Mouse (Mus musculus): Measurements from ENCODE around the gene Crb3. TPM values are rescaled to one million over a fixed set of nuclear protein-coding genes. Genes with fewer than 3 reads are reported as not detected.
"Not testable (repeated sequence)": the region's sequence is repeated elsewhere in the genome, so short reads cannot be mapped to it uniquely, and the experiment has no call there.

Gene Crb3
- polyA plus RNA-seq (2012; rRNA removed): 175 and 198 TPM in 2 replicates

DNA sequence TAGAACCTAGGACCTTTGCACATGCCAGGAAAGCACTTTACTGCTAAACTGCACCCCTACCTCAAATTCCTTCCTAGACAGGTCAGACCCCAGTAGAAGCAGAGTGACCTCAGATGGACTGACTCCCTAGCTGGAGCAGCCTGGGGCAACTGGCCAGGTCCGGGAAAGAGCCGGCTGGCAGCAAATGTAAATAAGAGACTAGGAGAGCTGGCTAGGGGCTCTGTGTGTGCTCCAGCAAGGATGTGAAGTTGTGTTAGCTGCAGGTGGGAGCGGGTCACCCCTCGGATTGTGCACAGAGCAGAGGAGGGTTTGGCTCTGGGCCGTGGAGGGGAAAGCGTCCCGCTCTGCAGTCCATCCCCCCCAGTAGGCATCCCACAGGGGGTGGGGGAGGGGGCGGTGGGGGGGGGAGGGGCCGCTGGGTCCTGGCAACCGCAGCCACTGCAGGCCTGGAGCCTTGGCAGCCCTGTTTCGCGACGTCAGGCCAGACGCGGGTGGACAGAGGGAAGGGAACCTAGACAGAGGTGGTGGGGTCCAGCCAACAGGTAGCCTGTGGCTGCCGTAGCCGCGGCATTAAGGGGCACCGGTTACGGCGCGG lies at the start of gene Crb3:
Gene Crb3 (plus strand): TSS at position 215 of the 595 bp plus-strand sequence.
- WGBS: 5% methylated on average over 13 of the region's 22 CpGs
- no peak for DNase-seq (ENCODE audit: low read depth, low spot score)

DNA sequence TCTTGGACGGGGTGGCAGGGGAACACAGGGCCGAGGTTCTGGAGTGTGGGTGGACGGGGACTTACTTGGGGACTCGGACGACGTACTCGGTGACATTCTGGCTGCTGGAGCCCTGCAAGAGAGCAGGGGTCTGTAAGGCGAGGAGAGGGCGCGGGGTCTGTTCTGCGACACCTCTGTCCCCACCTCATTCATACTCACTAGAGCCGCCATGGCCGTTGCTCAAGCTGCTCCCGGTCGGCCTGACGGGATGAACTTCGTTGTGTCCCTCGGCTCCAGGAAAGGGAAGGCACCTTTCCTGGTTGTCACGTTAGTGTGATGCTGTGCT lies 48.0 kb upstream of the Crb3 start:
- under 1% methylated on average over 19 of the region's 19 CpGs for WGBS
- DNase-seq (ENCODE audit: low read depth, low spot score): no peak

DNA sequence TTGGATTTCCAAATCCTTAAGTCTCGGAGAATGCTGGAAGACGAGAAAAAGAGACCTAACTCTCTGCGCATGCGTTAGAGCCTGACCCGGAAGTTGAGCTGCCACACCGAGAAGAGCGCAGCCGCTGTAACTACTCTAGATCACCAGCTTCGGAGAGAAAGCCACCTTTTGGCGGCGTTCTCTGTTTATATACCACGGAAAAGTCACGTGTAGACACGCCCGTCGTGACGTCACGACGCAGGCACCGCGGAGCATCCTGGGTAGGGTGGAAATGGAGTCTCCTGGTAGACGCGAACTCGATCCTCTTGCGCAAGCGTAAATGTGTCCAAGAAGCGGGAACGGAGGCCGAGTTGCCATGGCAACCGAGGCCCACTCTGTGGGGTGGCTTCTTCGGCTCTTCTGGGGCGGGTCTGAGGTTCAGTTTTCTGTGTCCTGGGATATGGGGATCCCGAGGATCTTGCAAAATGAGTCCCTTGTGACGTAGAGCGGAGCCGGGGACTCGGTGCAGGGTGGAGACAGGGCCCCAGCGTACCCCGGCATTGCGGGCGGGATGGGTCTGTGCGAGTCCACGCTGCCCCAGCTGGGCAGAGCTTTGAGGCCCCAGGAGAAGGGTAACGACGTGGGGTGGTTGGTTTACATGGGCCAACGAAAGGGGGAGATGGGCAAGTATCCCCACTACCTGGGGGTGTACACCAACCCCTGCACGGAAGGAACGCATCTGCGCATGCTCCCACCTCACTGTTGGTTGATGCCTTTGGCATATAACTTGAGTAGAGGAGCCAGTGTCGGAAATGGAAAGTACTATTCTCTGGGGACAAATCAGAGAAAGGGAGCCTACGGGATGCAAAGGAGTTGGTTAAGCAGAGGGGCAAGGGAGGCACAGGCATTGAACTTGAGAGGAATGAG lies 47.4 kb upstream of the Crb3 start, which contains the start of the genes Gtf2f1 and Gm17949:
Gene Gtf2f1 (minus strand): TSS at position 53 of the 906 bp plus-strand sequence.
Gene Gm17949 (plus strand): TSS at position 234 of the 906 bp plus-strand sequence.
- under 1% methylated on average over 51 of the region's 51 CpGs for WGBS

GRCm38 (mm10) chr17:57012245-57012795 lies 46.6 kb upstream of the Crb3 start:
- no peak for DNase-seq (ENCODE audit: low read depth, low spot score)
- WGBS: 79% methylated on average over 13 of the region's 13 CpGs

More for the DNA sequence above, 47.4 kb upstream of the Crb3 start, which contains the start of the genes Gtf2f1 and Gm17949:
- DNase-seq (ENCODE audit: low read depth, low spot score): peak; percentile 87

- 84% methylated on average over 2 of the region's 2 CpGs for WGBS
- no peak for DNase-seq (ENCODE audit: low read depth, low spot score)
Measured at GRCm38 (mm10) chr17:57019693-57020092, 39.2 kb upstream of the Crb3 start.

- WGBS: 83% methylated on average over 5 of the region's 5 CpGs
- DNase-seq (ENCODE audit: low read depth, low spot score): no peak
Measured at GRCm38 (mm10) chr17:57020960-57021359, 37.9 kb upstream of the Crb3 start.

DNA sequence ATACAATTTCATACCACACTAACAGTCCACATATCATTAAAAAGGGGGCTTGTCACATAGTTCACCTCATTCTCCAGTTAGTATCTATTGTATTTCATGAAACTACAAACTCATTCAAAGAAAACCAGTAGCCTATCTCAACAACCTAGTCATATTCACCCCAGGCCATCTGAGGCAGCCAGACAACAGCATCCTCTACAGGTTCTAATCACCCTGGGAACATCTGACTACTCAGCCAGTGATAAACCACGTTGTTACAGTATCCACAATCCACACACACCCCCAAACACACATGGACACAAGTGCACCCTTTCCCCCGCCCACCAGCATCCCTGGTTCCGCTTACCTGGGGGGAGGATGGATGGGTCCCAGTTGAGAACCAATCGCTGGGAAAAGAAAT lies 31.4 kb upstream of the Crb3 start:
- 83% methylated on average over 4 of the region's 4 CpGs for WGBS
- no peak for DNase-seq (ENCODE audit: low read depth, low spot score)

DNA sequence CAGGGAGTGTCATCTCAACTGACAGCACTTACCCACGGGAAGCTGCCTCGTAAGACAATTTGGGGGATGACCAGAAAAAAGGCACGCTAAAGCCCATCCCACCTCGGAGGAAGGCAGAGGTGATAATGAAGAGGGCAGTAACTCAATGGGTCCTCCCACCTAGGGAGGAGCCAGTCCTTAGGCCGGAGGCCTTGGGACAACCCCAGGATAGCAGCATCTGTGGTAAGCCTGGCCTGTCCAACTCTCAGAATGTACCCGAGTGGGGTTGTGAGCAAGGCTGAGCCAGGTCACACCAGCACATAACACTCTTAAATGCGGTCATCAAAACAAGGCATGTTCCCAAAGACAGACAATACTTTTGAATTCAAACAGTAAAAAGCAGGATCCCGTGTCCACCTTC lies 29.2 kb upstream of the Crb3 start:
- DNase-seq (ENCODE audit: low read depth, low spot score): no peak
- WGBS: 13% methylated on average over 8 of the region's 8 CpGs

DNA sequence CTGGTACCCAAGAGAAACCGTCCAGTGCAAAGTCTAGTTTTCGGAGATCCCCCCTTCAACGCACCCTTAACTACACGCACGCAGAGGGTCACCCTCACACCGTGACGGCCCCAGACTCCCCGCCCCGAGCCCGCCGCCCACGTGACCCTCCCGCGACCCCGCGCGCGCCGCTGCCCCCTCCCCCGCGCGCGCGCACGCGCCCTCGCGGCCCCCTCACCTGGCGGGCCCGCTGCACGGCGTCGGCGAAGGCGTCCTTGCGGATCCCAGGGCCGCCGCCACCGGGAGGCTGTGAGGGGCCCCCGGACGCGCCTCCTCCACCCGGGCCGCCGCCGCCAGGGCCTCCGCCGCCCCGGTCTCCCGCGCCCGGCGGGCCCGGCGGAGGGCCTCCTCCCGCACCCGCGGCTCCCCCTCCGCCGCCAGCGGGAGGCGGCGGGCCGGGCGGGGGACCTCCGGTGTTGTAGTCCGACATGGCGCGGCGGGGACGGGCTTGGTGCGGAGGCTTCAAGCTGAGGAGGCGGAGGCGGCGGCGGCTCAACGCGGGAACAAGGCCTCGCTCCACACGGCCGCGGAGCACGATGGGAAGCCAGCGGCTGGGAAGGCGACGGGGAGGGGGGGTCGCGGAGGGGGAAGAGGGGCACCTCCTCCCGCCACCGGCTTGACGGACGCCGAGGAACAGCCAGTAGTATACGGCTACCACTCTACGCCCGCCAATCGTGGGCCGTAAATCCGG lies 27.8 kb upstream of the Crb3 start, which contains the start of gene Khsrp:
Gene Khsrp (minus strand): TSS at position 592 of the 730 bp plus-strand sequence.
- DNase-seq (ENCODE audit: low read depth, low spot score): no peak
- 1% methylated on average over 97 of the region's 99 CpGs for WGBS

GRCm38 (mm10) chr17:57031661-57032420 lies 27.1 kb upstream of the Crb3 start:
- WGBS: under 1% methylated on average over 38 of the region's 38 CpGs
- peak; percentile 100 for DNase-seq (ENCODE audit: low read depth, low spot score)

DNA sequence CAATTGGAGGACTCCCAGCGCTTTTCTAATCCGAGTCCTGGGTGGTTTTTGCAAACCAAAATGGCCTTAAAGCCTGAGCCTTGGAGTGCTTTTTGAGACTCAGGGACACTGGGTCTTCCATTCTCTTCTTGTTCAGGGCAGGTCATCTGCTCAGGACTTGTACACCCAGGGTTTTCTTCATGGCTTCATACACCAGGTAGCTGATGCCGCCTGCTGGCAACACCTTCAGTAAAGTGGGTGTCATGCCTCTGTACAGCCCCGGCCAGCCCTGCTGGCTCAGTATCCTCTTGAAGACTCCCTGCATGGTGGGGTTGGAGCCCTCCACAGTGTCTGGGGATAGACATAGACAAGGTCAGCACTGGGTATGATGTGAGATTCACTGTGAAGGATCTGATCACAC lies 26.1 kb upstream of the Crb3 start:
- WGBS: 89% methylated on average over 4 of the region's 4 CpGs
- DNase-seq (ENCODE audit: low read depth, low spot score): no peak

- no peak for DNase-seq (ENCODE audit: low read depth, low spot score)
- WGBS: 45% methylated on average over 8 of the region's 8 CpGs
Measured at GRCm38 (mm10) chr17:57038978-57039377, 19.9 kb upstream of the Crb3 start.

DNA sequence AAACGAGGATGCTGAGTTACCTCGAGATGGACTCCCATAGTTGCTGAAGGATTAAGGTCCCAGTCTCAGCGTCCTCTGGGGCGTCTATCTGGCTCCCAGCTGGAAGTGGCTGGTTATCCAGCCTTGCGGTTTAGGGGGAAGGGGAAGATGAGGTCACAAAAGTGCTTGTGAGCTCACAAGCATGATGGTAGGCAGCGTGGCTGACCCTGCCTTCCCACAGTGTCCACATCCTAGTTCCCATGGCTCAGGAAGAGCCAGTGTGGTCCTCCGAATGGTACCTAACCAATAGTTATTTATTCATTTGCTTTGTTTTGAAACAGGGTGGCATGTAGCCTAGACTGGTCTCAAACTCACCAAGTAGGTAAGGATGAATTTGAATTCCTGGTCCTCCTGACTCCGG lies 17.4 kb upstream of the Crb3 start, which contains the start of gene Slc25a41:
Gene Slc25a41 (minus strand): TSS at position 101 of the 400 bp plus-strand sequence.
- no peak for DNase-seq (ENCODE audit: low read depth, low spot score)
- WGBS: 68% methylated on average over 8 of the region's 8 CpGs

DNA sequence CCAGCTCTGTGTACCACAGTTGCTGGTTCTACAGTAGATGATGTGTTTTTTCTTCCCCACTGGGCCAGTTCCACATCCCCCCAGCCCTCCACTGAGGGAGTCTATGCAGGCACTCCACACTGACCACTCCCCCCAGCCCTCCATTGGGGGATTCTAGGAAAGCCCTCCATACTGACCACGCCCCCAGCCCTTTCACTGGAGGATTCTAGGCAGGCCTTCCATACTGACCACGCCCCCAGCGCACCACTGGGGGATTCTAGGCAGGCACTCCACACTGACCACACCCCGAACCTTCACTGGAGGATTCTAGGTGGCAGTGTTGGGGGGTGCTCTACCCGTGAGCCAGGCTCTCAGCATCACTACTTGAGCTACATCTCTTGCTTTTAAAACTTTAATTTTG lies 11.5 kb upstream of the Crb3 start:
- WGBS: 79% methylated on average over 5 of the region's 5 CpGs
- DNase-seq (ENCODE audit: low read depth, low spot score): no peak

DNA sequence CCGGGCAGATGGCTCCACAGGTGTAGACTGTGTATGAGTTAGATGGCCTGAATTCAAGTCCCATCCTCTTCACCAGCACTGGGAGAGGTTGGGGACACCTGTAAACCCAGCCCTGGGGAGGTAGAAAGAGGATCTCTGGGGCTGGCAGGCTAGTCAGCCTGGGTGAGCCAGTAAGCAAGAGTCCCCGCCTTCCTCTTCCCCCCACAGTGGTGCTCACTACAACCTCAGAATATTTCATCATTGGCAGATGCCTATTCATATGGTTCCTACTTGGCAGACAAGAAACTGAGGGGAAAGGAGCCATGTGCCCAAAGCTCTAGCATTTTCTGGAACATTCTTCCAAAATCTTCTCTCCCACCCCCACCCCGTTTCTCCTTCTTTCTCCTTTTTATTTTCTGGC lies 10.1 kb upstream of the Crb3 start:
- no peak for DNase-seq (ENCODE audit: low read depth, low spot score)
- WGBS: 92% methylated on average over 3 of the region's 3 CpGs

- DNase-seq (ENCODE audit: low read depth, low spot score): not testable (repeated sequence)
- 87% methylated on average over 4 of the region's 4 CpGs for WGBS
Measured at GRCm38 (mm10) chr17:57051679-57052078, 7.2 kb upstream of the Crb3 start.

- WGBS: 70% methylated on average over 3 of the region's 3 CpGs
- DNase-seq (ENCODE audit: low read depth, low spot score): no peak
Measured at GRCm38 (mm10) chr17:57056246-57056645, 2.7 kb upstream of the Crb3 start.

DNA sequence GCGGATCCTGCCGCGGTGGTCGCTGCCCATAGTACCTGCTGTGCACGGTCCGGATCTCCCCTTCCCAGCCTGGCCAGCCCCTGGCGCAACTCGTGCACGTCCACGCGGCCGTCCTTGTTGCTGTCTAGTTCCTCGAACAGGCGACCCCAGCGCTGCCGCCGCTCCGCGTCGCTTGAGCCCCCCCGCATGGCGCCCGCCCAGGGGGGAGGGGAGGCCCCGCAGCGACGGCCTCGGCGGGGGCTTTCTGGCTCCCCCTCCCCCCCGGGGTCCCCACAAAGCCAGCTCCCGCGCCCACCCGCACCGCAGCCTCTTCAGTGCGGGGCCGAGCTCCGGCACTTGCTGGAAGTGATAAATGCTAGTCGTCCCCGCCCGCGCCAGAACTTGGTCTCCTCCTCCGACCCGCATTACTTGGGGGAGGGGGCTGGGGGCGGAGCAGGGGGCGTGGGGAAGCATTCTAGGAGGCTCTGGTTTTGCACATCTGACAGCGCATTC lies 627 bp downstream of the Crb3 start, which contains the start of gene Slc25a23:
Gene Slc25a23 (minus strand): TSS at position 378 of the 492 bp plus-strand sequence.
- DNase-seq (ENCODE audit: low read depth, low spot score): no peak
- 0% methylated on average over 34 of the region's 45 CpGs for WGBS

Measured in large intestine, adult 2 months (tissue).